Mouse (Mus musculus): ENCODE data around the gene Angptl7. TPM values are rescaled to one million over a fixed set of nuclear protein-coding genes. Genes with fewer than 3 reads are reported as not detected.

The Angptl7 gene
- polyA plus RNA-seq, 1 experiment from 2014 or later: 0.45 TPM

GRCm38 (mm10) chr4:148463208-148463960 is 36.9 kb downstream of the Angptl7 start:
- Histone ChIP-seq H3K9ac (no peak overlapping the region), H3K4me3 (no peak overlapping the region), H3K27me3 (replicated peaks) (no peaks in the 10 kb centered on the region), H3K9me3 (no peaks in the 10 kb centered on the region), H3K4me2 (no peak overlapping the region), H3K4me1 (no peaks in the 10 kb centered on the region), H3K36me3 (replicated peaks) (peaks cover 78% of the 10 kb centered on the region), H3K27ac (no peak overlapping the region)
- 64% methylated on average over 14 of the region's 14 CpGs for WGBS
- peak; percentile 56; the same call in 1 of the 2 replicates for ATAC-seq (replicated peaks)

DNA sequence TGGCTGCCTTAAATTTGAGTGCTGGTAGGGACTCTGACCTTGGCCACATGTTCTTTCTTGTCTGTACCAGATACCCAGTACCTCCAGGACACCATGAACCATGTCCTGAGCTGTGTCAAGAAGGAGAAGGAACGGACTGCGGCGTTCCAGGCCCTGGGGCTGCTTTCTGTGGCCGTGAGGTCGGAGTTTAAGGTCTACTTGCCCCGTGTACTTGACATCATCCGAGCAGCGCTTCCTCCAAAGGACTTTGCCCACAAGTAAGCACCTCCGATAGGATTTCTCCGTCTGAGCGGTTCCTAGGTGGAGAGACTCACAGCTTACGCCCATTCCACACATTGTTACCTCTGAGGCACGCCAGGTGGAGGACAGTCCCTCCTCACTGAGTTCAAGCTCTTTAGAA is 37.5 kb downstream of the Angptl7 start:
- 98% methylated on average over 13 of the region's 13 CpGs for WGBS
- Histone ChIP-seq H3K4me1 (no peaks in the 10 kb centered on the region), H3K9ac (no peak overlapping the region), H3K27me3 (replicated peaks) (no peaks in the 10 kb centered on the region), H3K9me3 (no peaks in the 10 kb centered on the region), H3K36me3 (replicated peaks) (peaks cover 78% of the 10 kb centered on the region), H3K4me3 (no peak overlapping the region), H3K4me2 (no peak overlapping the region), H3K27ac (no peak overlapping the region)
- no peak for ATAC-seq (replicated peaks)

DNA sequence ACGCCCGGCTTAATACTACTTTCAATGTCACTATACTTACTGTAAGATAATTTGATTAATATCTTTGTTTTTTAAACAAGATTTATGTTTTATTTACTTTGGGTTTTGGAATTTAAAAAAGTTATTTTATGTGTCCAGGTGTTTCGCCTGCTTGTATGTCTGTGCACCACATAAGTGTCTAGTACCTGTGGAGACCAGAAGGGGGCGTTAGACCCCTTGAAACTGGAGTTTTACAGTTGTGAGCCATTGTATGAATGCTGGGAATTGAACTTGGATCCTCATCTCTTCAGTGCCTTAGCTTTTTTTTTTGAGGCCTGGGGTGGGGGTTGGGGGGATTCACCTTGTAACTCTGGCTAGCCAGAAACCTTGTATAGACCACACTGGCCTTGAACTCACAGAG is 38.5 kb downstream of the Angptl7 start:
- no peaks in the 10 kb centered on the region for H3K4me1 ChIP-seq
- no peak for ATAC-seq (replicated peaks)
- H3K4me3 ChIP-seq: no peak overlapping the region
- no peak overlapping the region for H3K27ac ChIP-seq
- peaks cover 76% of the 10 kb centered on the region for H3K36me3 ChIP-seq (replicated peaks)
- H3K9me3 ChIP-seq: no peaks in the 10 kb centered on the region
- 86% methylated on average over 4 of the region's 4 CpGs for WGBS
- no peak overlapping the region for H3K4me2 ChIP-seq
- no peak overlapping the region for H3K9ac ChIP-seq
- no peaks in the 10 kb centered on the region for H3K27me3 ChIP-seq (replicated peaks)

DNA sequence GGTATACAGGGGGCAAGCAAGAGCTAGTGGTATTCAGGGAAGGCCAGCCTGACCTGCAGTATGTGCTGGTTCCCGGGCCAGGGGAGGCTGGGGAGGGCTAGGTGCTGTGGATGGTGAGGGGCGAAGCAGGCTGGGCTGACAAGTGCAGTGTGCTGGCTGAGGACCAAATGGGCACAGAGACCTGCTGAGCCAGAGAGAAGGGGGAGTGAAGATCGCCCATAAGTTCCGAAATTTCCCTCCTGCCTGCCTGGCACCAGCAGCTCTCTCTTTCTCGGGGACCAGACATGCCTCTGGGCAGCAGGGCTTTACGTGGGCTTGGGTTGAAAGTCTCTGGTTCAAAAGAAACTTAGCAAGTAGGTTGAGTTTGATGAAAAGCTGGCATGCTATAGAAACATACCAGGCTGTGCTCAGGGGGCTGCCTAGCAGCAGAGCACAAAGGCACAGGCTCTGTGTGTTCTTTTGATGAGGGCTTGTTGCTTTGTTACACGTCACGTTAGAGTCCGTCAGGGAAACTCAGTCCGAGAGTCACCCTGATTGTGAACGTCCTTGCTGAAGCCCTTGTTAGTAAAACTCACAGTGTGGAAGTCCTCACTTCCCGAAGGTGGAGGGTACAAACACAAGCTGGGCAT is 39.5 kb downstream of the Angptl7 start:
- Histone ChIP-seq H3K27me3 (replicated peaks) (no peaks in the 10 kb centered on the region), H3K4me3 (no peak overlapping the region), H3K4me1 (no peaks in the 10 kb centered on the region), H3K36me3 (replicated peaks) (peaks cover 76% of the 10 kb centered on the region), H3K4me2 (no peak overlapping the region), H3K9ac (no peak overlapping the region), H3K27ac (0 out of 2 replicates have a peak overlapping the region, but pooled peaks have one; percentile 7), H3K9me3 (no peaks in the 10 kb centered on the region)
- ATAC-seq (replicated peaks): peak; percentile 71
- 49% methylated on average over 12 of the region's 12 CpGs for WGBS

- 94% methylated on average over 5 of the region's 5 CpGs for WGBS
- no peak overlapping the region for H3K4me3 ChIP-seq
- H3K27ac ChIP-seq: no peak overlapping the region
- no peaks in the 10 kb centered on the region for H3K9me3 ChIP-seq
- H3K36me3 ChIP-seq (replicated peaks): peaks cover 72% of the 10 kb centered on the region
- no peak for ATAC-seq (replicated peaks)
- peaks cover 3% of the 10 kb centered on the region for H3K4me1 ChIP-seq
- no peak overlapping the region for H3K4me2 ChIP-seq
- H3K27me3 ChIP-seq (replicated peaks): no peaks in the 10 kb centered on the region
- no peak overlapping the region for H3K9ac ChIP-seq
These were observed 44.7 kb downstream of the Angptl7 start for GRCm38 (mm10) chr4:148455477-148456025.

DNA sequence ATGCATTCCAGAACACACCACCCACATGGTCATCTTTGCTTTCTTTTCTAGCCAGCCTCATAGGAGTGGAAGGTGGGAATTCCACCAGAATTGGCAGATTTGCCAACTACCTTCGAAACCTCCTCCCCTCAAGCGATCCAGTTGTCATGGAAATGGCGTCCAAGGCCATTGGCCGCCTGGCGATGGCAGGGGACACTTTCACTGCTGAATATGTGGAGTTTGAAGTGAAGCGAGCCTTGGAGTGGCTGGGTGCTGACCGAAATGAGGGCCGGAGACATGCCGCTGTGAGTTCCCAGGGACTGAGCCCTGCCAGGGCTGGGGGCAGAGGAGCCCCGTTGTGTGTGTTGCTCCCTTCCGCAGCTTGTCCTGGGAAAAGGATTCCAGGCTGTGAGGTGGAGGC is 46.6 kb downstream of the Angptl7 start:
- H3K4me2 ChIP-seq: no peak overlapping the region
- WGBS: 91% methylated on average over 11 of the region's 11 CpGs
- ATAC-seq (replicated peaks): no peak
- H3K27ac ChIP-seq: no peak overlapping the region
- no peaks in the 10 kb centered on the region for H3K27me3 ChIP-seq (replicated peaks)
- H3K9ac ChIP-seq: no peak overlapping the region
- H3K4me1 ChIP-seq: peaks cover 18% of the 10 kb centered on the region
- peaks cover 60% of the 10 kb centered on the region for H3K36me3 ChIP-seq (replicated peaks)
- no peak overlapping the region for H3K4me3 ChIP-seq
- H3K9me3 ChIP-seq: no peaks in the 10 kb centered on the region

GRCm38 (mm10) chr4:148448853-148449245 is 51.4 kb downstream of the Angptl7 start:
- H3K9me3 ChIP-seq: no peaks in the 10 kb centered on the region
- H3K4me1 ChIP-seq: peaks cover 38% of the 10 kb centered on the region
- no peaks in the 10 kb centered on the region for H3K27me3 ChIP-seq (replicated peaks)
- peak overlapping the region; percentile 83 for H3K9ac ChIP-seq
- H3K36me3 ChIP-seq (replicated peaks): peaks cover 18% of the 10 kb centered on the region
- peak overlapping the region; percentile 85 for H3K27ac ChIP-seq
- peak overlapping the region; percentile 74 for H3K4me2 ChIP-seq
- peak overlapping the region; percentile 74 for H3K4me3 ChIP-seq
- WGBS: under 1% methylated on average over 15 of the region's 15 CpGs
- ATAC-seq (replicated peaks): no peak

DNA sequence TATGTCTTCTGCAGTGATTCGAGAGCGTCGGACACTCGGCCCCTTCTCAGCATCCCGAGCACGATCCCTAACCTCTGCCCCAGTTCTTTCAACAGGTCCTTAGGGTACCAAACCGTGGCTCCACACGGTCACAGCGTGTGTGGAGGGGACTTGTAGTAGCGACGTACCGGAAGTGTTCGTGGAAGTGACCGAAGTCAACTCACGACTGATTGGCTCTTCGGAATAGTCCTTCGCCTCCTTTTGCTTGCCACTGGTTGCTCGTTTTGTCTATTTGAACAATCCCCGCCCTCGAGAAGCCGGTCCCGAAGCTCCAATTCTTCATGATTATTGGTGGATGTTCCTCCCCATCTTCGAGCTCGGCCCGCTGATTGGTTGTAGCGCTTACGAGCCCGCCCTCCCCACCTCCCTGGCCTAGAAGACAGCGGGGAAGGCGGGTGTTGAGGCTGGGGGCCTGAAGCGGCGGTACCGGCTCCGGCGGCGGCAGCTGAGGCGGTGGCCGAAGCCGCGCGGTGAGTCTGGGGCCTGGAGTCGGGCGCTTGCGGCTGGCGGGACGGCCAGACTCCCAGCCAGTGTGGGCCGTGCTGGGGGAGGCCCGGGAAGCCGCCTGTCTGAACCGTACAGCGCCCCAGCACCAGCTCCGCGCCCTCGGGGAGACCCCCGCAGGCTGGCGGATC is 51.9 kb downstream of the Angptl7 start, which contains the start of gene Mtor:
Gene Mtor (plus strand): TSS at position 433 of the 674 bp plus-strand sequence.
- Histone ChIP-seq H3K4me1 (peaks cover 43% of the 10 kb centered on the region), H3K36me3 (replicated peaks) (peaks cover 13% of the 10 kb centered on the region; the same call in 1 of the 2 replicates), H3K27ac (peak within 1 kb of the TSS; percentile 85), H3K4me3 (peak within 1 kb of the TSS; percentile 74), H3K27me3 (replicated peaks) (no peaks in the 10 kb centered on the region), H3K4me2 (peak within 1 kb of the TSS; percentile 74), H3K9me3 (no peaks in the 10 kb centered on the region), H3K9ac (peak within 1 kb of the TSS; percentile 83)
- peak; percentile 98 for ATAC-seq (replicated peaks)
- under 1% methylated on average over 55 of the region's 56 CpGs for whole genome bisulfite sequencing

Other genes with a start within 250 kb of the Angptl7 start
- gene Disp3, start 212.5 kb downstream of the Angptl7 start, polyA plus RNA-seq (2015; fragmentation: Nextera tagmentation; extraction: Ambion mirVana): 12.5 and 13.6 TPM in 2 replicates
- 22.1 and 23.3 TPM in 2 replicates for gene Ubiad1, start 55.7 kb downstream of the Angptl7 start, polyA plus RNA-seq (2015; fragmentation: Nextera tagmentation; extraction: Ambion mirVana)
- gene Mtor, start 51.8 kb downstream of the Angptl7 start, polyA plus RNA-seq (2015; fragmentation: Nextera tagmentation; extraction: Ambion mirVana): 22.8 and 23.8 TPM in 2 replicates
- 94.7 and 99.4 TPM in 2 replicates for gene Exosc10, start 58.0 kb upstream of the Angptl7 start, polyA plus RNA-seq (2015; fragmentation: Nextera tagmentation; extraction: Ambion mirVana)
- gene Srm, start 91.0 kb upstream of the Angptl7 start, polyA plus RNA-seq (2015; fragmentation: Nextera tagmentation; extraction: Ambion mirVana): 160 and 173 TPM in 2 replicates
- 0.74 and 0.80 TPM in 2 replicates for gene Masp2, start 102.1 kb upstream of the Angptl7 start, polyA plus RNA-seq (2015; fragmentation: Nextera tagmentation; extraction: Ambion mirVana)
- gene Tardbp, start 126.6 kb upstream of the Angptl7 start, polyA plus RNA-seq (2015; fragmentation: Nextera tagmentation; extraction: Ambion mirVana): 182 and 185 TPM in 2 replicates
- gene Gm572, start 142.9 kb upstream of the Angptl7 start, polyA plus RNA-seq (2015; fragmentation: Nextera tagmentation; extraction: Ambion mirVana): not detected in 2 replicates

Measured in midbrain, embryonic 15.5 days (tissue).